Mouse (Mus musculus): ENCODE measurements around the gene Lif.

Gene Lif

DNA sequence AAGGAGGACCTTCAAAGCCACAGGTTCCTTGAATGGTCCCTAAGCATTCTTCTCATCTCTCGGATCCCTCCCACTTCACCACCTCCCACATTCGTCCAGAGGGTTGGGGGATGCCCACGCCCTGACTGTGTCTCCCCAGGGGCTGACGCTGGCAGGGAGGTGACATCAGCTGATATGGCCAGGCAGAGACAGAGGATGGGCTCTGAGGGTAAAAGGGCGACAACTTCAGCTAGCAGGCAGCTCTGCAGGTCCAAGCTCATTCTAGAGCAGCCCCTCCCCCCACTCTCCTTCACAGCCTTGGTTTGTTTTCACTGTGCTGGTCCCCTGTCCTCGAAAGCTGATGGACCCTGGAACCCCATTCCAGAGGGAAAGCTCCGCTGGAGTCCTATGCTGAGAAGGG lies 41.3 kb downstream of the Lif start:
- DNase-seq (ENCODE audit: low spot score): no peak

DNA sequence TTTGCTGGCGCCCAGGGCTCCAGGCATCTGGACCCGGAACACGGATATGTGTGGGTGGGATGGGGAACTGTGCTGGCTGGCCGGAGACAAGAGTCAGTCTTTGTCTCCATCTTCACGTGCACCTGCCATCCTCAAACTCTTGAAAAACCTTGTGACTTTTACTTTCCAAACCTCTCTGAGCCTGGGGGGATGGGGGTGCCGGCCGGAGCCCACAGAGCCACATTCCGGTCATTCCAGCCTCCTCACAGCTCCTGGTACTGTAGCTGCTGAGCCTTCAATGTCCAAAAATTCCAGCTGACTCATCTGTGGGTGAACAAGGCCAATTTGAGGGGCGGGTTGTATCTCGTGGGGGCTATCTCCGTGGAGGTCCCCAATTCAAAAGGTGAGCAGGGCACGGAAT lies 41.8 kb downstream of the Lif start:
- no peak for DNase-seq (ENCODE audit: low spot score)

DNA sequence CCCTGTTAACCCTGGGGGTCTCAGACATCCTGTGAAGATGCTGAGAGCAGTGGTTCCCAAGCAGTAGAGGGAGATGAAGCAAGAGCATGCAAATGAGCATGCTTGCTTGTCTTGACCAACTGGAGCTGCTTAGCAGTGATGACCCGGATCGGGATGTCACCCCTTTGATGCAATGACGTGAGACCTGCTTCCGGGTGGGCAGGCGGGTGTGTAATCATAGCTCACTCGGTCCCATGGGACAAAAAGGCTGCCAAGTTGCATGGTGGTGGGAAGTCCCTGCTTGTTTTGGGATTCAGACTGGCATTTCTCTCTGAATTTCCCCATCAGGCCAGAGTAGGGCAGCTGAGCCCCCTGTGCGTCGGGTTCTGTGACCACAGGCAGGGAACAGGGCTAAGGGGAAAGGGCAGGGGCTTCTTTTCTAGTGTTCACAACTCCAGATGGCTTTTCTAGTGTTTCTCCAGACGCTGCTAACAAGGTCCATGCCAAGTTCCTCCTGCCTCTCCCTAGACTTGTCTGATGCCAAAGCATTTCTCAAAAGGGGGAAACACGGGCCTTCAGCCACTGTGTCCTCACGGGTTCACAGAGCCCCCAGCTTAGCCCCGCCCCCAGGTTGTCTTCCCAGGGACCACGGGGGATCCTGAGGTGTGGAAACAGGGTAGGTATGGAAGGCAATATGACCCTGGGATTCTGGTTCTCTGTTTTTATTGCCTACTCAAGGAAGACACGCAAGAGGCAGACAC lies 42.5 kb downstream of the Lif start:
- no peak for DNase-seq (ENCODE audit: low spot score)

DNA sequence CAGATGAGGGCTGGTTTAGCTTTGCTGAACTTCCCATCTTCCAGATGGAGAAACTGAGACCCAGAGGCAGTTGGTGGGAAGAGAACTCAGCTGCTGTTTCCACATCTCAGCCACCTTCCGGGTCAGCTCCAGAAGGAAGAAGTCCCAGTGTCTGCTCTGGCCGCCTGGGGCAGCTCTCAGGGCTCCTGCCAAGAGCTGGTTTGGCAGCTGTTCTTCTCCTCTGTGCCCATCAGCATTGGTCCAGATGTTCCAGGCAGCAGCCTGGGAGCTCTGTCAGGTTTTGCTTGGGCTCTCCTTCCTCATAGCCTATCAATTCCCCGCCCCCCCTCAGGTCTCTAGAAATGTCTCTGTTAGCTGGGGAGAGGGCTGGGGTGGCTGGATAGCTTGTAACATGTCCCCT lies 43.3 kb downstream of the Lif start:
- DNase-seq (ENCODE audit: low spot score): no peak

DNA sequence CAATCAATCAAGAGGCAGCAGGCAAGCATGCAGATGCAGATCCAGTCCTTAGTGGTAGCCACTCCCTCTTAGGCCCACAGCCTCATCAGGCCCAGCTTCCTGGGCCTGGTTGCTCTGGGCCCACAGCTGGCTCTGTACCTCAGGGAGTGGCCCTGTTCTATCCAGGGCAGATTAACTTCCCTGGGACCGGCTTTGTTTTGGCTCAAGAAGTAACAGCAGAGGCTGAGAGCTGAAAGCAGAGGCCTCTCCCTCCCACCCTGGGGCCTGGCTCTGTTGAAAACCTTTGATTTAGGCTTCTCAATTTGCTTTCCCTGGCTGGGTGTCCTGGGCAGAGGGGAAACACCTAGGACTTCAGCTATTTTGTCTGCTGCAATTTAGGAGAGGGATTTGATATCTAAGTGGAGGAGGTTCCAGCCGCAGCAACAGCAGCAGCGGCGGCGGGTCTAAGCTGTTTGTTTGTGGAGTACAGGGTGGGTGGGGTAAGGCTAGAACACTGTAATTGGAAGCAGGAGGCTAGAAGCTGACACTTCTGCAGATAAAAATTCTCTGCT lies 45.1 kb downstream of the Lif start:
- DNase-seq (ENCODE audit: low spot score): no peak

DNA sequence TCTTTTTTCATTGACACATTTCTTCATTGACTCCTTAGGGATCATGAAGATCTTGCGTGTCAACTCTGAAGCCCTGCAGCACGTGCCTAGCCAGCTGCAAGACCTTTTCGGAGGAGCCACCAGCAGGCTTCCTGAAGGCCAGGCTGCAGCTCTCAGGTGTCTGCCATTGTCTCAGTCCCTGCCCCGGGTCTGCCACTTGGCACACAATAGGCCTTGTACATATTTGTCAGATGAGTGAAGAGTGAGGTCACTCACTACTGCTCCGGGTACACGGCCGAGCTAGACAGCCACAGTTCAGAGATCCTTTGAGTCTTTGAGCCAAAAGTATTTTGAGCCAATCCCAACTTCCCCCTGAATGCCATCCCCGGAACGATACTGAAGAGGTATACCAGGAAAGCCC lies 45.7 kb downstream of the Lif start:
- DNase-seq (ENCODE audit: low spot score): no peak

DNA sequence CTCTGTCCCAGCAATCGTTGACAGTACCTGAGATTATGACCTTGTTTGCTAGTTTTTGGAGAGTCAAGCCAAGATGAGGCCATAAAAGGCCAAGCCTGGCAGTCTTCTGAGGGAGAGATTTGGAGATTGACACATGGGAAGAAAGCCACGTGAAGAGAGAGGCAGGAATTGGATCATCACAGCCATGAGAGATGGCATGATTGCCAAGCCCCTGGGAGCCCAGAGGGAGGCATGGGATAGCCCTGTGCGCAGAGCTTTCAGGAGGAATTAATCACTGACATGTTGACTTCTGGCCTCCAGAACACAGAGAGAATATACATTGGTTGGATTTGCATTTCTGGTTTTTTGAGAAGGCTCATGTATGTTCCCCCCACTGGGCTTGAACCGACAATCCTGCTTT lies 46.8 kb downstream of the Lif start:
- no peak for DNase-seq (ENCODE audit: low spot score)

DNA sequence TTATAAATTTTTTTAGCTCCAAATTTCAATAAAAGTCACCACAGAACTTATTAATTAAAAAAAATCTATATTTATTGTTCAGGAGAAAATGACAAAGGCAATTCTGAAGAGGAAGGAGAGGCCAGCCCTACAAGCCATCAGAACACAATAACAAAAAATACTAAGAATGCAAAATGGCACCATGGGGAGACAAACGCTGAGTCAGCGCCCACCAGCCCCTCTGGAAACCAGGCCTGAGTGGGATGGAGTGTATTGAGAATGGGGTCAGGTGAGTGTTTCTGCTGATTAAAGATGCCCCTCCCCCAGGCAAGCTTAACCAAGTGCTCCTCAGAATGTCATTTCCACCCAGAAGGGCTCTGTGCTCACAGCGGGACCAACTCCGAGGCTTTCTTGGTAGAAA lies 47.7 kb downstream of the Lif start:
- no peak for DNase-seq (ENCODE audit: low spot score)

DNA sequence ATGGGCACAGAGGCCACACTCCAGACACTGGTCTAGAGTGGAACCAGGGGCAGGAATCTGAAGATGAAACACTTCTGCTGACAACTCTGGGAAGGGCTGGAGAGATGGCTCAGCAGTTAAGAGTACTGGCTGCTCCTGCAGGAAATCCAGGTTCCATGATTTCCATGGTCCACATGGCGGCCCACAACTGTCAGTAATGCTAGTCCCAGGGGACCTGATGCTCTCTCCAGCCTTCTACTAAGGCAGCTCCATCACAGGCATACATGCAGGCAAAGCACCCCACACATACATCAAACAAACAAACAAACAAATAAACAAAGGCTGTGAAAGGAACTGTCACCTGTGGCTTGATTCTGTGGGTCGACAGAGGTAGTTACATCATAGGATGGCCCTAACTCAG lies 48.7 kb downstream of the Lif start:
- DNase-seq (ENCODE audit: low spot score): no peak

DNA sequence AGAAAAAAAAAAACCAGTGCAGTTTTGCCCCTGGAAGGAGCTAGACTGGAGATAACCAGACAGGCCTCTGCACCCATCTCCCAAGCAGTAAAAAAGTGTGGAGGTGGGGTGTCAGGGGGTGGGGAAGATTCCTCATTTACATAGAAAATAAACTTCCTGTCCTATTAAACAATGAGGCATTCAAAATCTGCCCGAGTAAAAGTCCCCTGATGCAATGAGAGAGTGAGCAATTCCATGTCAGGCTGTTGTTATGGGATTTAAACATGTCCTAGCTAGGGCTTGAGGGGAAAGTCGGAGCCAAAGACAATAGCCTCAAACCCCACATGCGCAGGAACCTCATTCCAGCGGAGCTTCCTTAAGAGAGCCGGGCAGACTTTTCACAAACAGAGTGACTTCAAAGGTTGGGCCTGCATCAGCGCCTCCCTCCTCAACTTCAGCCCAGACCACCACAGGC lies 50.7 kb downstream of the Lif start:
- no peak for DNase-seq (ENCODE audit: low spot score)

DNA sequence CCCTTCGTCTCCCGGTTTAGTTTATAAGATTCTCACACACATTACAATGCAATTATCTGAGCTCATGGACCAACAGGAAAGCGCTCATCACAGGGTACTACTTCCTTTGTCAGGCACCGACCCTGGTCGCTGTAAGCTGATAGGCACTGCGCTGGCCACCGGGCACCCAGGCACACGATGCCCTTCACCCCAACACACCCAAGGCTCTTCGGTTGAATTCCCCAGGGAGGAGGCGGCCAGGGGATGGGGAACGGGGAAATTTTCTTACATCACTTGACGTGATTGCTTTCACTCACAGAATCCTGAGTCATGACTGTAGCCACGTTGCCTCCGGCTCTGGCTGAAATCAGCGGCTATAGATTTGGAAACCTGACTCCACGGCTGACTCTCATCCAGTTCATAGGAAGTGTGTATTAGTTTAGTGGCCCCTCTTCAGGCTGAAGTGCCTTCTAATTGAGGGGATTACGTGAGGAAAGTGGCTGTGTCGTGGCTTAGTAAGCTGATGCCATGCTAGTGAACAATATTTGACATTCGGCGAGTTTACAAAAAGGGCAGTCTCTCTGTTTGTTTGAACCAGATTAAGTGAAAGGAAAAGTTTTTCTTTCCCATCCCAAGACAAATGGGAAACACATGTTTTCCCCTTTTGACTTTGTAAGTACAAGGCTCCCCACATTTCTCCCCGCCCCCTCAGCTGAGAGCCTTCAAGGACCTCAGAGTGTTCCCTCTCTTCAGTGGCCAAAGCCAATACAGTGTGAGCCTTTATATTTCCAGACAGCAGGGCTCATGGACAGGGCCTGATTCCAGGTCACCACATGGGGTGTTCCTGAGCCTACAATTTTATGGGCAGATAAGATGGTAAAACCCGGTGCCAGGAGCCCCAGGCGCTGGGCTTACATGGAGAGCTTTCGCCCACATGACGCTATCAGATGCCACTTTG lies 51.4 kb downstream of the Lif start:
- DNase-seq (ENCODE audit: low spot score): peak; percentile 72

DNA sequence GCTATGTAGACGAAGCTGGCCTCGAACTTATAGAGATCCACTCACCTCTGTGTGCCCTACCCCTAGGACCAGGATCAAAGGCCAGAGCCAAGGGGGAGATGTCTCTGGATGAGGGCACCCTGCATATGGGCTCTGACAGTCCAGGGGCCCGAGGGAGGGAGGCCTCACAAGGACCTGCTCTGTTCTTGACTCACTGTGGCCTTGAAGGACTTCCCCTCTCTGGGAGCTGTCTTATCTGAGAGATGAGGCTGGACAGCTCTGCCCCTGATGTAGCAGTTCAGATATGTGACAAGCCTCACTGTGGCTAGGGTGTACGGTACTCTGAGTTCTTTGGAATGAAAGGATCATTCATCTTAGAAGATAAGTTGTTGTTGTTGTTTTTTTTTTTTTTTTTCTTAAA lies 52.3 kb downstream of the Lif start:
- DNase-seq (ENCODE audit: low spot score): no peak

DNA sequence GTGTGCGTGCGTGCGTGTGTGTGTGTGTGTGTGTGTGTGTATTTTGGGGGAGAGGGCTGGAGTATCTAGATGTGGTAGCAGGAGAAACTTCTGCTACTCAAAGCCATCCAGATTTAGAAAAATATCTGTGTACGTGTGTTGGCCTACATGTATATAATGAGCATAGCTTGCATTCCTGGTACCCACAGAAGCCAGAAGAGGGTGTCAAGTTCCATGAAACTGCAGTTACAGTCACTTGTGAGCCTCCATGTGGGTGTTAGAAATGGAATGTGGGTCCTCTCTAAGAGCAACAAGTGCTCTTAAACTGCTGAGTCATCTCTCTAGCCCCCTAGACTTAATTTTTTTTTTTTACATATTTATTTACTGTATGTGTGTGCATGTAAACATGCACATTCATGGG lies 53.0 kb downstream of the Lif start:
- DNase-seq (ENCODE audit: low spot score): no peak

DNA sequence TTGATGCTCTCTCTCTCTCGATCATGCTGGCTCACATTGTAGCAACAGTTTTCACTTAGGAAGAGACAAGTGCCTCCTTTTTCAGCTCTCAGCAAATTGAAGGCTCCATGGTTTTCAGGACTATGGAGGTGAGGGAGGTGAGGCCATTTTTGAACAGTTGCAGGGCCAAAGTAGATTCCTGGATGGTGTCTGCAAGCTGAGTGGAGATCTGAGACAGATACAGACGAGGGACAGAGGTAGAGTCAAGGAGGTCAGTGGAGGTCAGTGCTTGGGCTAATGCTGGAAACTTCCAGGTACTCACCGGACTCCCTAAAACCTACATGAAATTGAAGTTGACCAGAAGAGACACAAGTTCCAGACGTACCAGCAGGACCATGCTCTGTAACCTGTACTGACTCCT lies 54.8 kb downstream of the Lif start:
- DNase-seq (ENCODE audit: low spot score): no peak

DNA sequence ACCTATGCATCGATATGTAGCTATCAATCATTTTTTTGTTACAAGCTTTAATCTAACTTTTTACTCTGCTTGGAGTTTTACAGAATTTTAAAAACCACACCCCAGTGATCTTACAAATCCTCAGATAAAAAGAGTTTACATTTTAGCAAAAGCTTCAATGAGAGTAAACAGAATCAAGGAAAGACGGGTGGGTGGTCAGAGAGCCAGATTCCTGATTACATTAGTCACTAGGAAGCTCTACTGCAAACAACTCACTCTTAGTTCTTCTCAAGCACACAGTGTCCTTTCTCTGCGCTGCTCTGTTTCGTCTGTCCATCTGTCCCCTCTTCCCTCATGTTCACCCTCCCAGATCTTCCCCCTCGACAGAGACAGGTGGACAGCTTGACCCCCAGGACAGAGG lies 59.9 kb downstream of the Lif start:
- DNase-seq (ENCODE audit: low spot score): no peak

DNA sequence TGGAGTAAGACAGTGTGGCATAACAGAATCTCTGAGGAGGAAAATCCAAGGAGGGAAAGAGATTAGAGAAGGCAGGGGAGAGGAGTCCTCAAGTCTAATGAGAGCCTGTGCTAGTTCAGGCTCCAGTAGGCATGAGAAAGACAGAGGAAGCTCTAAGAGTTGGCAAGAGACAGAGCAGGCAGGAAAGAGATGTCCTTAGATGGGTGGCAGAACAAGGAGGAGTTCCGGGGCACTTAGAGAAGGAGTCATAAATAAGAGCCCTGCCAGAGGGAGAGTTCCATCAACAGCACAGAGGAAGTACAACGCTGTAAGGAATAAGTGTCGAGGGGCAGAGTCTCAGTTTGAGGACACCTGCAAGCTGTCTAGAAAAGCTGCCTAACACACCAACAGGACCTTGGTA lies 60.7 kb downstream of the Lif start:
- peak; percentile 35 for DNase-seq (ENCODE audit: low spot score)

DNA sequence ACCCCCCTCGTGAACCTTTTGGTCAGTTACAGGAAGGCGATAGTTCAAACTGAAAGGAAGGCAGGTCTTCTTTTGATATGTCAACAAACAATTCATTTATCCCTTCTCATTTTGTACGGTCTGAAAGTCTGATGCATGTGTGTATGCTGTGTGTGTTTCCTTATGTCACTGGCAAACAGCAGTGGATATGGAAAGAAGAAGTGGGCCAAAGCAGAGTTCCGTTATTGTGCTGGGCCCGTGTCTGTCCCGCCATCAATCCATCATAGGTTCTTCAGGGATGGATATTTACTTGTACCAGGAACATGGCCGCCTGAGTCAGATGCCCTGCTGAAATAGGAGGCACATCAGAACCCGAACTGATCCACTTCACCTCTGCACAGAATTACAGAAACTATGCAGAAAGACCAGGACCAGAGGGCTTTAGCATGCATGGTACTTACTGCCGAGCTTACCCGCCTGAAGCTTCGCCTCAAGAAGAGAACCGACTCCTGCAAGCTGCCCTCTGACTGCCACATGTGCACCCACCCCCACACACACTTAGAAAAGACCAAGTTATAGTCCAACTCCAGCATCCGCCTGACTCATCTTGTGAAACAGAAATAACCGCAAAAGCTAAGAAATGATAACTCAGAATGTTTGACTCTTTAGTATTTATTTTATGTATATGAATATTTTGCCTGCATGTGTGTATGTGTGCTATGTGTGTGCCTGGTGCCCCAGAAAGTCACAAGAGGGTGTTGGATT lies 62.0 kb downstream of the Lif start:
- DNase-seq (ENCODE audit: low spot score): no peak

DNA sequence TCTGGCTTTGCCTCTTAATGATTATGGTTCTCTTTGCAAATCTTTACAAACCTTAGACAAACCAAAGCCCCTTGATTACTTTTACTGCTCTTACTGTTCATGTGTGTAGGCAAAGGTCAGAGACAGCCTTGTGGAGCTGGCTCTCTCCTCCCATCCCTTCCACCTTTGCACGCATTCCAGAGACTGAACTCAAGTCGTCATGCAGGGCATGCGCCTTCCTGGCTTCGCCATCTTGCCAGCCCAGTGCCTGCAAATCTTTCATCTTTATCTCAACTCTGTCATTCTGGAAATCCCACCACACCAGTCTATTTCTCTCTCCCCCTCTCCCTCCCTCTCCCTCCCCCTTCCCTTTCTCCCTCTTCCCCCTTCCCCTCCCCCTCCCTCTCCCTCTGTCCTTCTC lies 63.5 kb downstream of the Lif start:
- DNase-seq (ENCODE audit: low spot score): no peak

Data from lung, postnatal 25 days (tissue).